Mouse (Mus musculus) hindbrain, postnatal 0 days (tissue): ENCODE measurements around the gene Hc. TPM values are rescaled to one million over a fixed set of nuclear protein-coding genes. Genes with fewer than 3 reads are reported as not detected.

ENCODE experiments used
- ATAC-seq: fragments of 200-750 bp; cut with Nextera tagmentation; 2 replicates; pipeline ENCODE4 v1.8.0; 2017; ENCODE audit warnings: mild to moderate bottlenecking, moderate TSS enrichment, moderate library complexity
- DNase-seq: peaks from one replicate; pipeline ENCODE4 v3.0.0-alpha.2; 2015; ENCODE audit warnings: low spot score
- H3K27ac ChIP-seq: fragments of 300-500 bp; sonication (generic); 2 replicates; pipeline ENCODE4 v1.5.1; 2014; ENCODE audit warnings: mild to moderate bottlenecking
- H3K27me3 ChIP-seq: fragments of 300-500 bp; sonication (generic); 2 replicates; pipeline ENCODE4 v1.6.1; 2014; ENCODE audit warnings: low read length, mixed read lengths; ENCODE audit not compliant: insufficient read depth
- H3K36me3 ChIP-seq: fragments of 300-500 bp; sonication (generic); 2 replicates; pipeline ENCODE4 v1.6.1; 2014; ENCODE audit warnings: low read length, mixed read lengths; ENCODE audit not compliant: insufficient read depth
- H3K4me1 ChIP-seq: fragments of 300-500 bp; sonication (generic); 2 replicates; pipeline ENCODE4 v1.6.1; 2014; ENCODE audit warnings: antibody characterized with exemption, low read length, mixed read lengths; ENCODE audit not compliant: insufficient read depth
- H3K4me2 ChIP-seq: fragments of 300-500 bp; sonication (generic); 2 replicates; pipeline ENCODE4 v1.6.1; 2014; ENCODE audit warnings: low read depth, mild to moderate bottlenecking, low read length, moderate library complexity, mixed read lengths
- H3K4me3 ChIP-seq: fragments of 300-500 bp; sonication (generic); 2 replicates; pipeline ENCODE4 v1.5.1; 2014; ENCODE audit warnings: low read length
- H3K9ac ChIP-seq: fragments of 300-500 bp; sonication (generic); replicated peaks from 2 replicates; pipeline ENCODE4 v1.6.1; 2014; ENCODE audit warnings: mild to moderate bottlenecking, low read length, moderate library complexity, mixed read lengths
- H3K9me3 ChIP-seq: fragments of 300-500 bp; sonication (generic); 2 replicates; pipeline ENCODE4 v1.6.1; 2016; ENCODE audit warnings: low read length, mixed read lengths
- CTCF ChIP-seq: IDR thresholded peaks from 2 replicates; pipeline ENCODE4 v1.5.1; 2016; ENCODE audit warnings: antibody characterized with exemption, control low read depth, low read depth
- WGBS: fragments of 180-500 bp; shearing (Covaris S2); extraction: QIAGEN DNeasy Blood & Tissue Kit; methylation state at CpG from one replicate; pipeline ENCODE4 v1.1.7; 2014; 5-methylcytosine and 5-hydroxymethylcytosine counted together
- polyA plus RNA-seq: library from polyadenylated mRNA; unstranded; fragments of >200 nt; fragmentation: Nextera tagmentation; extraction: Ambion mirVana; gene quantifications from 2 replicates; pipeline ENCODE4 v1.2.1, GENCODE M21; 2015
- total RNA-seq: library from RNA; depleted of rRNA; stranded (reverse); fragments of >200 nt; gene quantifications from 2 replicates; pipeline ENCODE4 v1.2.3, GENCODE M21; 2014

Gene Hc
- total and polyA plus RNA-seq, 2 experiments from 2014 or later: 0.10 to 0.69 TPM

DNA sequence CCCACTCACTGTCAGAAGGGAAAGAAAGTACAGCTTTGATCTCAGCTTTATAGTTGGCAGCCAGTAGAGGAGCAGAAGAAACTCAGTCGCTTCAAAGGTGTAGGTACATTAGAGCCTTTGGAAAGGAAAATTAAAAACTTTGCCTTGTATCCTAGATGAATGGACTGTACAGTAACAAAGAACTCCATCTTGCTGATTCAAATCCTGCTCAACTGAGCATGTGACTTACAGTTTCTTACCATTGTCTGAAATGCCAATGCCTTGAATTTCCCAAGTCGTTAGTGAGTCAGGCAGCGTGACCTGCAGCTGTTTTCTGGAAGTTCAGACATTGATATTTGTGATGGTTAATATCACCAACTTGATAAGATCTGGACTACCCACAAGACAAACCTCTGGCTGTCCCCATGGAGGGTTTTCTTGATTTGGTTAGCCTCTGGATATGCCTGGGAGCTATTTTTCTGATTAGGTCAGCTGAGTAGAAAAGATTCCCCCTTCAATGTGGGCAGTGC is 36.5 kb downstream of the Hc start:
- no peaks in the 10 kb centered on the region for H3K9me3 ChIP-seq
- H3K36me3 ChIP-seq: no peaks in the 10 kb centered on the region
- no peak overlapping the region for H3K4me3 ChIP-seq
- H3K9ac ChIP-seq: no peak overlapping the region
- no peaks in the 10 kb centered on the region for H3K4me1 ChIP-seq
- WGBS: 83% methylated on average over 3 of the region's 3 CpGs
- no peaks in the 10 kb centered on the region for H3K27me3 ChIP-seq
- ATAC-seq (no peak), DNase-seq (no peak)
- no peak overlapping the region for H3K27ac ChIP-seq
- TF ChIP-seq CTCF: no peak
- no peak overlapping the region for H3K4me2 ChIP-seq

DNA sequence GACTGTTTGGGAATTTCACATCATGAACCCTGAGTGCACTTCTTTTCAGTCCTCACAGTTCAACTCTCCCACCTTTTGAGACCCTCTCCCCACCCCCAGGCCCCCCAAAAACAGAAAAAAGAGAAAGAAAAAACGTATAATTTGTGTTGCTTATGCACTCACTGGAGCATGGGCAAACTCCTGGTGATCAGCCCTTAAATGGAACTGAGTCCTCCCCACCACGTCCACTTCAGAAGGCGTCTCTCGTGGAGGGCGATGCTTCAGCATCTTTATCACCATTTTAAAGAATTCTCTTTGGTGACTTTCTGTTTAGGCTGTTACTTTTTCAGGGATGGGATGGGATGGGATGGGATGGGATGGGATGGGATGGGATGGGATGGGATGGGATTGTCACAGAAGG is 39.4 kb downstream of the Hc start:
- 87% methylated on average over 5 of the region's 5 CpGs for WGBS
- Histone ChIP-seq H3K9ac (no peak overlapping the region), H3K4me2 (no peak overlapping the region), H3K4me1 (no peaks in the 10 kb centered on the region), H3K9me3 (no peaks in the 10 kb centered on the region), H3K36me3 (no peaks in the 10 kb centered on the region), H3K27me3 (no peaks in the 10 kb centered on the region), H3K4me3 (no peak overlapping the region), H3K27ac (no peak overlapping the region)
- DNase-seq (no peak), ATAC-seq (no peak)
- no peak for TF ChIP-seq CTCF

DNA sequence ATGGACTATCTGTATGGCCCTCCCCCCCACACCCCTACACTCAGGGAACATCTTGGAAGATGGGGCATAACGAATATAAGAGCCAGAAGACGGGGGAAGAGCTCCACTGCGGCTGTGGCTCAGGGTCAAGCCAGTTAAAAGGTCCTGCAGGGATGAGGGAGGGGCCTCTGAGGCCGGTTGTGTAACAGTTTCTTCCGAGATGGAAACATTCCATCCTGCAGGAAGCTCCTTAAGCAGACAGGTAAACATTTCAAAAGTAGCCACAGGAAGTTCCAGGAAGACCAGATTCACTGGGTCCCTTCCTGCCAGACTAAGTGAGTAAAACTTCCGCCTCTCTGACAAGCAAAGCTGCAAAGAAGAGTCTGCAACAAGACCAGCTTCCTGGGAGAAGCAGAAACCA is 45.4 kb downstream of the Hc start:
- Histone ChIP-seq H3K9ac (no peak overlapping the region), H3K9me3 (no peaks in the 10 kb centered on the region), H3K4me1 (no peaks in the 10 kb centered on the region), H3K4me2 (no peak overlapping the region), H3K36me3 (no peaks in the 10 kb centered on the region), H3K4me3 (no peak overlapping the region), H3K27ac (no peak overlapping the region), H3K27me3 (no peaks in the 10 kb centered on the region)
- no peak for DNase-seq
- 50% methylated on average over 6 of the region's 6 CpGs for WGBS
- TF ChIP-seq CTCF: no peak
- ATAC-seq: no peak

DNA sequence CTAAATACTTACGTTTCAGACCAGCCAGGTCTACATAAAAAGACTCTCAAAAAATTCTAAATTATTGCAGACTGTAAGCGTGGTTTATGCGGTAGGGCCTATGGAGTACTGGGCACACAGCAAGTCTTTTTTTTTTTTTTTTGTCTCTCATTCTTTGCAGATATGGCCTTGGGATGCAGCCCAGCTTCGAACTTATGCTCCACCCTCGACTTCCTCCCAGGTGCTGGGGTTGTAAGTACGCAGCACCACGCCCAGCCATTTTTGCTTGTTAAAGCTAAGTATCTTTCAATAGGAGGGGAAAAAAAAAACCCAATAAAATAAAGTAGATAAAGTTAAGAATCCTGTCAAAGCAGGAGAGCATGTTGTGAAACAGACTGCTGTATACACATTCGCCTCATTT is 49.6 kb downstream of the Hc start:
- H3K9ac ChIP-seq: no peak overlapping the region
- TF ChIP-seq CTCF: no peak
- no peak for ATAC-seq

GRCm38 (mm10) chr2:34998956-34999355 is 62.3 kb downstream of the Hc start:
- Histone ChIP-seq H3K9ac (no peak overlapping the region), H3K9me3 (no peaks in the 10 kb centered on the region), H3K4me3 (no peak overlapping the region), H3K36me3 (no peaks in the 10 kb centered on the region), H3K27me3 (no peaks in the 10 kb centered on the region), H3K4me1 (peaks cover 1% of the 10 kb centered on the region; the same call in 1 of the 2 replicates), H3K27ac (no peak overlapping the region), H3K4me2 (no peak overlapping the region)
- no peak for ATAC-seq
- no peak for DNase-seq
- no peak for TF ChIP-seq CTCF
- WGBS: 82% methylated on average over 9 of the region's 9 CpGs

More for the DNA sequence above, 49.6 kb downstream of the Hc start:
- Histone ChIP-seq H3K4me1 (no peaks in the 10 kb centered on the region), H3K27me3 (no peaks in the 10 kb centered on the region), H3K27ac (no peak overlapping the region), H3K36me3 (no peaks in the 10 kb centered on the region), H3K9me3 (no peaks in the 10 kb centered on the region), H3K4me3 (no peak overlapping the region), H3K4me2 (no peak overlapping the region)
- 92% methylated on average over 8 of the region's 8 CpGs for WGBS
- no peak for DNase-seq

DNA sequence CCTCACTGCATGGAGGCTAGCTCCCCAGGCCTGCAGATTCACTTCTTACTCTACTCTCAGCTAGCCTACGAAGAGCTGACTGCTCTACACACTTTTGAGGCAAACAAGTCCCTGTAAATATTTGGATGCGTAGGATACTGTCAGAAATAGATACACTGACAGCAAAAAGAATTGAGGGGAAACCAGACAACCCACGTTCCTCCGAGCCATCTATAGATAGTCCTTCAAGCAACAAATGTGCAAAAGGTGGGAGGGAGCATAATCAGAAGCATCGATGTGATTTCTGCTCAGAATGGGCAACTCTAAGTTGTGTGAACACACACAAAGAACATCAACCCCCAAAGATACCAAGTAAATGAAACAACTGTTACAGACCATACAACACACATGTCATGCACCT is 64.7 kb downstream of the Hc start:
- ATAC-seq: no peak
- H3K4me2 ChIP-seq: no peak overlapping the region
- H3K27me3 ChIP-seq: no peaks in the 10 kb centered on the region
- TF ChIP-seq CTCF: no peak
- H3K9me3 ChIP-seq: no peaks in the 10 kb centered on the region
- WGBS: 91% methylated on average over 5 of the region's 5 CpGs
- no peaks in the 10 kb centered on the region for H3K36me3 ChIP-seq
- no peak for DNase-seq
- H3K9ac ChIP-seq: no peak overlapping the region
- no peak overlapping the region for H3K4me3 ChIP-seq
- no peak overlapping the region for H3K27ac ChIP-seq
- H3K4me1 ChIP-seq: peaks cover 13% of the 10 kb centered on the region

DNA sequence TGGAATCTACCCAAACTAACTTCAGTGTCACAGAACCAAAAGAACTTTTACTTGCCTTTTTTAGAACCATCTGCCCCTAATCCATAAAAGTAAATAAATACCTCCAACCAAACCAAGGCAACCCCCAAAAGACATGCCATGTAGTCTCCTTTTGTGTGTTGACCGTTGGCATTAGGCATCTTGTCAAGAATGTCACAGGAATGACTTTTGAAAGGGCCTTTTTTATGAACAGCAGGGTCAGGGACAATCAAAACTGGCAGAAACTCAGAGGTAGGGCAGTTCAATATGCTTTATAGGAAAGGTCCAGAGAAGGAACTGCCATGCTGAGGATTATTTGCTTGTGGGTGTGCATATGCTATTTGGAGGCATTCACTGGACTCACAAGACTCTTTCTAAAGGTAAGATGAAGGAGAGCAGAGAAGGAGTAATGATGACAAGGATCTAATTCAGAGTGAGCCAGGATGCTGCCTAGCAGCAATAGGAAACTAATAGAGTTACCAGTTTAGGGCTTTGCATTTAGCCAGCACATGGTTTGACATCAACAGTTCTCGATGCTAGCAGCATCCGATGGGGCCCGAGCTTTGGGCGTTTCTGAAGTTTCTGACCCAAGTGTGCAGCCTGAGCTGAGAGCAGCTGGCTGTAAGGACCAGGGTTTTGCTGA is 67.4 kb downstream of the Hc start:
- no peak for TF ChIP-seq CTCF
- 0 out of 2 replicates have a peak, but pooled peaks have one; percentile 19 for ATAC-seq
- H3K27me3 ChIP-seq: no peaks in the 10 kb centered on the region
- no peaks in the 10 kb centered on the region for H3K36me3 ChIP-seq
- peaks cover 13% of the 10 kb centered on the region for H3K4me1 ChIP-seq
- H3K4me2 ChIP-seq: no peak overlapping the region
- DNase-seq: peak; percentile 51
- no peaks in the 10 kb centered on the region for H3K9me3 ChIP-seq
- no peak overlapping the region for H3K9ac ChIP-seq
- H3K4me3 ChIP-seq: no peak overlapping the region
- 45% methylated on average over 5 of the region's 5 CpGs for WGBS
- peak overlapping the region; percentile 68 for H3K27ac ChIP-seq
